Mouse (Mus musculus) bone marrow macrophage, adult 2 months (primary cell): ENCODE measurements at regions not wholly inside any gene's neighbourhood (a gene's known extent, or its start where the extent isn't known, plus 50 kb on each side); places are given as distances from the start of the nearest gene placed in this dataset.

Experiments used
- CTCF ChIP-seq: IDR thresholded peaks from 2 replicates; pipeline ENCODE4 v1.5.1; 2012; ENCODE audit warnings: low read depth, mild to moderate bottlenecking, low read length, moderate library complexity
- POLR2A ChIP-seq: IDR thresholded peaks from 2 replicates; pipeline ENCODE4 v1.6.1; 2012; ENCODE audit warnings: mild to moderate bottlenecking, low read depth, low read length, borderline replicate concordance

- no peak for TF ChIP-seq CTCF
- TF ChIP-seq POLR2A = no peak
Observed at GRCm38 (mm10) chr19:26068553-26068952, 396.3 kb downstream of the Dmrt2 start.
